Mouse (Mus musculus): ENCODE data around the gene Slfn5. TPM values are rescaled to one million over a fixed set of nuclear protein-coding genes. Genes with fewer than 3 reads are reported as not detected.

Slfn5 gene
- total and polyA plus RNA-seq, 3 experiments = 0.07 to 0.17 (median 0.11) TPM

- H3K9me3 ChIP-seq (replicated peaks; ENCODE audit: low read length) = no peaks in the 10 kb centered on the region
- H3K9ac ChIP-seq (ENCODE audit: insufficient read depth, low read depth) = no peak overlapping the region
- H3K27me3 ChIP-seq (replicated peaks) = no peaks in the 10 kb centered on the region
- H3K36me3 ChIP-seq (replicated peaks in 1 of 2; ENCODE audit: control insufficient read depth in 1 of 2, insufficient read depth in 1 of 2, low read length in 1 of 2) = no peaks in the 10 kb centered on the region
- TF ChIP-seq KAT2A (IDR thresholded peaks at IDR 0.05; ENCODE audit: insufficient replicate concordance, low read length) (no peak), POLR2A (IDR thresholded peaks at IDR 0.05; ENCODE audit: low read depth, low read length) (no peak), ZNF384 (IDR thresholded peaks at IDR 0.05; ENCODE audit: low read depth, low read length) (no peak), NELFE (IDR thresholded peaks at IDR 0.05; ENCODE audit: low read depth, low read length) (no peak), ETS1 (conservative IDR thresholded peaks at IDR 0.05; ENCODE audit: low read depth, low read length) (no peak), TBP (conservative IDR thresholded peaks at IDR 0.05; ENCODE audit: low read depth, low read length) (no peak), JUND (conservative IDR thresholded peaks at IDR 0.05; ENCODE audit: low read depth, low read length) (no peak), JUN (IDR thresholded peaks at IDR 0.05; ENCODE audit: insufficient read depth, low read depth, low read length) (no peak), ZMIZ1 (IDR thresholded peaks at IDR 0.05; ENCODE audit: low read depth, low read length) (no peak), RCOR1 (conservative IDR thresholded peaks at IDR 0.05; ENCODE audit: low read depth, low read length) (no peak), NRF1 (IDR thresholded peaks at IDR 0.05; ENCODE audit: low read depth, low read length) (no peak), PAX5 (IDR thresholded peaks at IDR 0.05; ENCODE audit: low read length) (no peak), RAD21 (IDR thresholded peaks at IDR 0.05; ENCODE audit: low read depth, low read length) (no peak), MXI1 (IDR thresholded peaks at IDR 0.05; ENCODE audit: low read depth, low read length) (no peak), EP300 (IDR thresholded peaks at IDR 0.05; ENCODE audit: low read length) (no peak)
- peaks cover 3 to 28% of the 10 kb centered on the region in 2 experiments for H3K4me1 ChIP-seq (ENCODE audit: control insufficient read depth in 1 of 2, insufficient read depth in 2 of 2)
- in situ Hi-C loops (cut with MboI; ENCODE audit: low pct_ligation_motif_present, low pct_unique_long_range_greater_than_20kb, low sequenced_read_pairs) (no loop called here), dilution Hi-C loops (cut with MboI; ENCODE audit: extremely low pct_ligation_motif_present, extremely low pct_unique_long_range_greater_than_20kb, low sequenced_read_pairs) (no loop called here)
- no peak overlapping the region for H3K27ac ChIP-seq (ENCODE audit: insufficient read depth, low read depth)
- DNase-seq (ENCODE audit: extremely low read depth) = no peak
- H3K4me3 ChIP-seq (replicated peaks in 1 of 3; ENCODE audit: low read depth in 2 of 3, low read length in 2 of 3, poor library complexity in 1 of 3) = no peak overlapping the region
- no peak overlapping the region for H3K4me2 ChIP-seq (ENCODE audit: insufficient read depth, low read depth, poor library complexity, severe bottlenecking)
- no peaks in the 10 kb centered on the region for H3K79me2 ChIP-seq (replicated peaks; ENCODE audit: control insufficient read depth, extremely low read depth, insufficient read depth, poor library complexity, severe bottlenecking)
Observed at GRCm38 (mm10) chr11:82970712-82971589, 19.8 kb downstream of the Slfn5 start.

GRCm38 (mm10) chr11:82971590-82971974, 20.4 kb downstream of the Slfn5 start:
- H3K36me3 ChIP-seq (replicated peaks in 1 of 2; ENCODE audit: control insufficient read depth in 1 of 2, insufficient read depth in 1 of 2, low read length in 1 of 2) = no peaks in the 10 kb centered on the region
- TF ChIP-seq USF1 (IDR thresholded peaks at IDR 0.05; ENCODE audit: low read depth, low read length) = no peak
- no peak overlapping the region for H3K4me3 ChIP-seq (replicated peaks in 1 of 3; ENCODE audit: low read depth in 2 of 3, low read length in 2 of 3, poor library complexity in 1 of 3)
- H3K9me3 ChIP-seq (replicated peaks; ENCODE audit: low read length) = no peaks in the 10 kb centered on the region
- in situ Hi-C loops (cut with MboI; ENCODE audit: low pct_ligation_motif_present, low pct_unique_long_range_greater_than_20kb, low sequenced_read_pairs) (no loop called here), dilution Hi-C loops (cut with MboI; ENCODE audit: extremely low pct_ligation_motif_present, extremely low pct_unique_long_range_greater_than_20kb, low sequenced_read_pairs) (no loop called here)
- H3K4me1 ChIP-seq (ENCODE audit: control insufficient read depth in 1 of 2, insufficient read depth in 2 of 2) = peaks cover 3 to 28% of the 10 kb centered on the region in 2 experiments
- H3K27me3 ChIP-seq (replicated peaks) = no peaks in the 10 kb centered on the region
- H3K4me2 ChIP-seq (ENCODE audit: insufficient read depth, low read depth, poor library complexity, severe bottlenecking) = no peak overlapping the region
- no peak overlapping the region for H3K9ac ChIP-seq (ENCODE audit: insufficient read depth, low read depth)
- H3K27ac ChIP-seq (ENCODE audit: insufficient read depth, low read depth) = no peak overlapping the region
- H3K79me2 ChIP-seq (replicated peaks; ENCODE audit: control insufficient read depth, extremely low read depth, insufficient read depth, poor library complexity, severe bottlenecking) = no peaks in the 10 kb centered on the region
- no peak for DNase-seq (ENCODE audit: extremely low read depth)
